Mouse (Mus musculus): ENCODE data around the gene Slc12a3. TPM values are rescaled to one million over a fixed set of nuclear protein-coding genes. Genes with fewer than 3 reads are reported as not detected.

Gene Slc12a3
- polyA plus RNA-seq, 1 experiment from 2014 or later, result not detected

- no peak overlapping the region for H3K4me2 ChIP-seq
- peak overlapping the region; percentile 82 for H3K27ac ChIP-seq
- DNase-seq (no peak), ATAC-seq (ENCODE audit: low read depth) (no peak)
- peaks cover 44% of the 10 kb centered on the region for H3K4me1 ChIP-seq (replicated peaks)
- no peak overlapping the region for H3K9ac ChIP-seq
- H3K27me3 ChIP-seq, result peaks cover 3% of the 10 kb centered on the region; the same call in 1 of the 2 replicates
- no peaks in the 10 kb centered on the region for H3K9me3 ChIP-seq (replicated peaks)
- 93% methylated on average over 2 of the region's 2 CpGs for WGBS (ENCODE audit: insufficient replicate concordance)
- no peak overlapping the region for H3K4me3 ChIP-seq (replicated peaks)
- no peaks in the 10 kb centered on the region for H3K36me3 ChIP-seq
Observed at GRCm38 (mm10) chr8:94376580-94376979, 47.6 kb downstream of the Slc12a3 start.

GRCm38 (mm10) chr8:94377031-94377430, 48.0 kb downstream of the Slc12a3 start:
- Histone ChIP-seq H3K27me3 (peaks cover 3% of the 10 kb centered on the region; the same call in 1 of the 2 replicates), H3K36me3 (no peaks in the 10 kb centered on the region), H3K27ac (peak overlapping the region; percentile 82), H3K4me1 (replicated peaks) (peaks cover 44% of the 10 kb centered on the region), H3K9ac (no peak overlapping the region), H3K4me3 (replicated peaks) (no peak overlapping the region), H3K4me2 (no peak overlapping the region), H3K9me3 (replicated peaks) (no peaks in the 10 kb centered on the region)
- DNase-seq (no peak), ATAC-seq (ENCODE audit: low read depth) (no peak)
- WGBS (ENCODE audit: insufficient replicate concordance), result 75% methylated on average over 4 of the region's 4 CpGs

GRCm38 (mm10) chr8:94377714-94378205, 48.8 kb downstream of the Slc12a3 start:
- no peaks in the 10 kb centered on the region for H3K9me3 ChIP-seq (replicated peaks)
- no peaks in the 10 kb centered on the region for H3K36me3 ChIP-seq
- peak; percentile 13 for DNase-seq
- no peak overlapping the region for H3K9ac ChIP-seq
- H3K27ac ChIP-seq, result peak overlapping the region; percentile 35
- ATAC-seq (ENCODE audit: low read depth), result peak; percentile 62
- H3K27me3 ChIP-seq, result peaks cover 3% of the 10 kb centered on the region; the same call in 1 of the 2 replicates
- H3K4me3 ChIP-seq (replicated peaks), result 0 out of 2 replicates have a peak overlapping the region, but pooled peaks have one; percentile 18
- H3K4me2 ChIP-seq, result peak overlapping the region; percentile 4; the same call in 1 of the 2 replicates
- H3K4me1 ChIP-seq (replicated peaks), result peaks cover 44% of the 10 kb centered on the region
- 66% methylated on average over 11 of the region's 11 CpGs for WGBS (ENCODE audit: insufficient replicate concordance)

- H3K27me3 ChIP-seq, result peaks cover 3% of the 10 kb centered on the region; the same call in 1 of the 2 replicates
- no peak overlapping the region for H3K9ac ChIP-seq
- peaks cover 50% of the 10 kb centered on the region for H3K4me1 ChIP-seq (replicated peaks)
- 71% methylated on average over 15 of the region's 15 CpGs for WGBS (ENCODE audit: insufficient replicate concordance)
- no peak overlapping the region for H3K4me2 ChIP-seq
- no peak overlapping the region for H3K4me3 ChIP-seq (replicated peaks)
- H3K36me3 ChIP-seq, result no peaks in the 10 kb centered on the region
- no peak overlapping the region for H3K27ac ChIP-seq
- no peak for DNase-seq
- no peak for ATAC-seq (ENCODE audit: low read depth)
- no peaks in the 10 kb centered on the region for H3K9me3 ChIP-seq (replicated peaks)
Observed at GRCm38 (mm10) chr8:94378763-94379415, 49.9 kb downstream of the Slc12a3 start.

GRCm38 (mm10) chr8:94379686-94380085, 50.7 kb downstream of the Slc12a3 start:
- no peak overlapping the region for H3K4me2 ChIP-seq
- H3K4me1 ChIP-seq (replicated peaks), result peaks cover 51% of the 10 kb centered on the region
- no peaks in the 10 kb centered on the region for H3K36me3 ChIP-seq
- no peak overlapping the region for H3K27ac ChIP-seq
- no peaks in the 10 kb centered on the region for H3K9me3 ChIP-seq (replicated peaks)
- 85% methylated on average over 9 of the region's 9 CpGs for WGBS (ENCODE audit: insufficient replicate concordance)
- H3K4me3 ChIP-seq (replicated peaks), result no peak overlapping the region
- H3K27me3 ChIP-seq, result peaks cover 3% of the 10 kb centered on the region; the same call in 1 of the 2 replicates
- DNase-seq, result no peak
- H3K9ac ChIP-seq, result no peak overlapping the region
- ATAC-seq (ENCODE audit: low read depth), result no peak

- DNase-seq (no peak), ATAC-seq (ENCODE audit: low read depth) (no peak)
- H3K27me3 ChIP-seq, result peaks cover 3% of the 10 kb centered on the region; the same call in 1 of the 2 replicates
- no peaks in the 10 kb centered on the region for H3K9me3 ChIP-seq (replicated peaks)
- 37% methylated on average over 7 of the region's 7 CpGs for WGBS (ENCODE audit: insufficient replicate concordance)
- H3K9ac ChIP-seq, result peak overlapping the region; percentile 23
- peak overlapping the region; percentile 26 for H3K4me2 ChIP-seq
- H3K36me3 ChIP-seq, result peaks cover 9% of the 10 kb centered on the region
- H3K27ac ChIP-seq, result no peak overlapping the region
- no peak overlapping the region for H3K4me3 ChIP-seq (replicated peaks)
- H3K4me1 ChIP-seq (replicated peaks), result peaks cover 44% of the 10 kb centered on the region
Observed at GRCm38 (mm10) chr8:94384166-94384565, 55.2 kb downstream of the Slc12a3 start.

DNA sequence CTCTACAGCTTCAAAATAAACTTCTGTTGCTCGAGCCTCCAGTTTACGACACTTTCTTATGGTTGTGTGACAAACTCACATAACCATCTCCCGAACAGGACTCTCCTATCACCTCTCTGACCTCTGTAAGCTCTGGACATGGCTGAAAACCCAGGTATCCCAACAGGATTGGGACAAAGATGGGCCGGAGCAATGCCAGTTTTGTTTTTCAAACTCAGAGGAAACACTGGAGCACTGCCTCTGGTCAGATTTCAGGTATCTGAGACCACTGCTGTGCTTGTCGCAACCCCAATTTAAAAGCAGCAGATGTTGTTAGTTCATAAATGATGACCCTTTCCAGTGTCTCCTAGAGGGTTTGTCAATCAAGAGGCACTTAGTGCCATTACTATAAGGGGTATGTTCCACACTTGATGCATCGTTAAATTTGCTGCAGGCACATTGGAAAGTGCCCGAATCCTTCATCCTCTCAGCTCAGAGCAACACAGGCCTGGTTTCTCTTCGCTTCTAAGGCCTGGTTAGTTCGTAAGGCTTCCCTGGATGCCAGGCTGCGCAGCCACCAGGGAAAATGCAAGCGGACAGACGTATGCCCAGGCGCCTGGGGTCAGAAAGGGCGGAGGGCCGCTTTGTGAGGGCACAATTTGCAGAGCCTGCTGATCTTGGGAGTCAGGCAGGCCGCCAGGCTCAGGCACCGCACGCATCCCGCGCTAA, 56.7 kb downstream of the Slc12a3 start:
- H3K9me3 ChIP-seq (replicated peaks), result no peaks in the 10 kb centered on the region
- ATAC-seq (ENCODE audit: low read depth), result 0 out of 2 replicates have a peak, but pooled peaks have one; percentile 0
- H3K36me3 ChIP-seq, result peaks cover 24% of the 10 kb centered on the region
- H3K27ac ChIP-seq, result peak overlapping the region; percentile 98
- H3K4me1 ChIP-seq (replicated peaks), result peaks cover 52% of the 10 kb centered on the region
- H3K4me2 ChIP-seq, result peak overlapping the region; percentile 92
- H3K27me3 ChIP-seq, result peaks cover under 1% of the 10 kb centered on the region; the same call in 1 of the 2 replicates
- 27% methylated on average over 20 of the region's 20 CpGs for WGBS (ENCODE audit: insufficient replicate concordance)
- no peak for DNase-seq
- H3K4me3 ChIP-seq (replicated peaks), result peak overlapping the region; percentile 95
- peak overlapping the region; percentile 98 for H3K9ac ChIP-seq

DNA sequence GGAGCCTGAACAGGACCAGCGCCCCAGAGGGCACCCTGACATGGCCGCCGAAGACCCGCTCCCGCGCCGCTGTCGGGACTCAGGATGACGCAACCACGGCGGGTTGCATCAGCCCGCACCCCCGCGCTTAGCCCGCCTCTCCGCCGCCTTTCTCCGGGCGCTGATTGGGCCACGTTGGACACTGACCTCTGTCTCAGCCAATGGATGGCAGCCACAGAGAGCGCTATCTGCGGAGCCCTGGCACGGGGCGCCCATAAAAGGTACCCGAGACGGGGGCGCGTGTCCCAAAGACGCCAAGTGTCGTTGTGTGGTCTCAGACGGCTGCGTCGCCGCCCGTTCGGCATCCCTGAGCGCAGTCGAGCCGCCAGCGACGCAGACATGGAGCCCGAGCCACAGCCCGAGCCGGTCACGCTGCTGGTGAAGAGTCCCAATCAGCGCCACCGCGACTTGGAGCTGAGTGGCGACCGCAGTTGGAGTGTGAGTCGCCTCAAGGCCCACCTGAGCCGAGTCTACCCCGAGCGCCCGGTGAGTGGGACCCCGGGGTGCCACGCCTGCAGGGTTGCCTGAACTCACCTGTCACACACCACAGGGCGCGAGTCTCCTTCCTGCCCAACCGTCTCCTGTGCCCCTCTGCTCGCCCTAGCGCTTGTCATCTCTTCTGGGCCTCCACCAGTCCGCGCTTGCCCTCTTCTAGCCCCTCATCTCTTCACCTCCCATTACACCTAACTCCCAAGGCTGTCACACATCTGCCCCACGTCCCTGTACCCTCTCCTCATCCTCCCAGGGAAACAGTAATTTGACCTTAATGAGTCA, 57.4 kb downstream of the Slc12a3 start, which contains the start of gene Herpud1:
Gene Herpud1 (plus strand): TSS at position 225 of the 813 bp plus-strand sequence.
- peaks cover 52% of the 10 kb centered on the region for H3K4me1 ChIP-seq (replicated peaks)
- peak within 1 kb of the TSS; percentile 92 for H3K4me2 ChIP-seq
- no peaks in the 10 kb centered on the region for H3K27me3 ChIP-seq
- peak within 1 kb of the TSS; percentile 98 for H3K27ac ChIP-seq
- ATAC-seq (ENCODE audit: low read depth) (peak; percentile 95), DNase-seq (peak; percentile 97)
- H3K36me3 ChIP-seq, result peaks cover 31% of the 10 kb centered on the region
- H3K4me3 ChIP-seq (replicated peaks), result peak within 1 kb of the TSS; percentile 95
- peak within 1 kb of the TSS; percentile 98 for H3K9ac ChIP-seq
- no peaks in the 10 kb centered on the region for H3K9me3 ChIP-seq (replicated peaks)
- WGBS (ENCODE audit: insufficient replicate concordance), result under 1% methylated on average over 65 of the region's 65 CpGs

GRCm38 (mm10) chr8:94387027-94387684, 58.2 kb downstream of the Slc12a3 start:
- Histone ChIP-seq H3K36me3 (peaks cover 39% of the 10 kb centered on the region), H3K4me3 (replicated peaks) (peak overlapping the region; percentile 95), H3K27me3 (no peaks in the 10 kb centered on the region), H3K27ac (peak overlapping the region; percentile 98), H3K9ac (peak overlapping the region; percentile 98), H3K4me1 (replicated peaks) (peaks cover 52% of the 10 kb centered on the region), H3K4me2 (peak overlapping the region; percentile 92), H3K9me3 (replicated peaks) (no peaks in the 10 kb centered on the region)
- DNase-seq, result peak; percentile 80
- WGBS (ENCODE audit: insufficient replicate concordance), result 1% methylated on average over 25 of the region's 25 CpGs
- ATAC-seq (ENCODE audit: low read depth), result peak; percentile 83

DNA sequence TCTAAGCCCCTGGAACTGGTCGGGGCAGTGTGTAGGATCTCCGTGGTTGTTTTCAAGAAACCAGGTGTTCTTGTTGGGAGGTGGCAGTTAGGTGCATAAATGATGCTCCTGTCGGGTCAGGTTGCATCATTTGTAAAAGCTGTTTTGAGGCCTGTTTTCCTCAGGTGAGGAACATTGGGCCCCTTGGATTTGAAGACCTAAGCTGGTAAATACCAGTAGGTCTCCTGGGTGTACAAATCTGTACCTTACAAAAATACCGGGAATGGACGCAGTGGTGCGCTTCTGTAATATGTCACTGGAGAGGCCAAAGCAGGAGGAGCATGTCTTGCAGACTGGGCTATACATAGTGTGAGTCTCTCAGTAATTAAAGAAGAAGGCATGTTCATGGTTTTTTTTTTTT, 58.8 kb downstream of the Slc12a3 start:
- DNase-seq, result no peak
- peak overlapping the region; percentile 92 for H3K4me2 ChIP-seq
- peak overlapping the region; percentile 98 for H3K27ac ChIP-seq
- H3K4me1 ChIP-seq (replicated peaks), result peaks cover 55% of the 10 kb centered on the region
- H3K4me3 ChIP-seq (replicated peaks), result peak overlapping the region; percentile 95
- WGBS (ENCODE audit: insufficient replicate concordance), result 36% methylated on average over 6 of the region's 6 CpGs
- no peaks in the 10 kb centered on the region for H3K27me3 ChIP-seq
- peak overlapping the region; percentile 98 for H3K9ac ChIP-seq
- no peak for ATAC-seq (ENCODE audit: low read depth)
- H3K36me3 ChIP-seq, result peaks cover 45% of the 10 kb centered on the region
- H3K9me3 ChIP-seq (replicated peaks), result no peaks in the 10 kb centered on the region

Measured in liver, embryonic 13.5 days (tissue).